Mouse (Mus musculus) lung, postnatal 25 days (tissue): Measurements from ENCODE around the gene Zc3h15.
"Not testable (repeated sequence)": the region's sequence is repeated elsewhere in the genome, so short reads cannot be mapped to it uniquely, and the experiment has no call there.

ENCODE experiments used
- DNase-seq: peaks from one replicate; pipeline ENCODE4 v3.0.0; 2022; ENCODE audit warnings: low spot score

The Zc3h15 gene

DNA sequence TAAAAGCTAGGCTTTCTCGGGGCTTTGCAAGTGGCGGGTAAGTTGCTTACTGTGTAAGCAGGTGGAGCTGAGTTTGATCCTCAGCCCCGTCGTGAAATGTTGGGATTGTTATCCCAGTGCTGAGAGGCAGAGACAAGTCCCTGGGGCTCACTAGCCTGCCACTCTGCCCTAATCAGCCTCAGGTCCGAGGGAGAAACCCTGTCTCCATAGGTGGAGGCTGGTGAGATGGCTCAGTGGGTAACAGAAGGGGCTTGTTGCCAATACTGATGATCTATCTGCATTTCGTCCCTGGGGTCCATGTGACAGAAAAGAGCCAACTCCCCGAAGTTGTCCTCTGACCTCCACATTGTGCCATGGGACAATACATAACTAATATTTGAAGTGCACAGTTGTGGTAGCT, 30.2 kb downstream of the Zc3h15 start:
- DNase-seq, result no peak

DNA sequence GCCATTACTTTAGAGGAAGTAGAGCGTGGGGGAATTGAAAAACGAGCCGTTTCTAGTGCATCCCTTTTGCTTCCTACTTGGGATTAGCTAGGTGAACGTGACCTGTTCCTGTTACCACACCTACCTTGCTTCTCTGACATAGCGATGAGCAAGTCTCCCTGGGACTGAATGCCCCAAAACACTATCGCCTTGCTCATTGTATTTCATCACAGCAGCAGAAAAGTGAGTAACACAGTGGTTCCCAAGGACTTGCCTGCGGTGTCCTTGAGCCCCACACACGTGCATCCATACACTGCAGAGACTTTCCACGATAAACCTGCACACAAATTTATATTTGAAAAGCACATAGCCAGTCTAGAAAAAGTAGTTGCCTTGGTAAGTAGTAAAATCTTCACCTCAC, 30.7 kb downstream of the Zc3h15 start:
- DNase-seq, result no peak

DNA sequence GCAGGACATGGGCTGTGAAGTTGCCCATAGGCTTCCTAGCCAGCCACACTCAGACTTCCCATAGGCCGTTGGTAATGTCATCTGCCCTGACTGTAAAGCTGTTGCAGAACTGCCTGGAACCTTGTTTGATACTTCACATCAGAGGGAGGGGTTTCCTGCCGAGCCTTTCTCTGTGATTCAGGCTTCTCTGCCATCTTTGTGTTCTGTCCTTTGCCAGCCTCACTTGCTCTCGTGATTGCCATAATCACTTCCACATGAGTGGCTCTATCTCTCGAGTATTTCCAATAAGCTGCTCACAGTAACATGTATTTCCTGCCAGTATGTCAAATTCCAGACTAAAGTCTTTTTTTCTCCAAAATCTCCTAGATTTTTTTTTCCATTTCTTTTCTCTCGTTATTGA, 31.4 kb downstream of the Zc3h15 start:
- no peak for DNase-seq

DNA sequence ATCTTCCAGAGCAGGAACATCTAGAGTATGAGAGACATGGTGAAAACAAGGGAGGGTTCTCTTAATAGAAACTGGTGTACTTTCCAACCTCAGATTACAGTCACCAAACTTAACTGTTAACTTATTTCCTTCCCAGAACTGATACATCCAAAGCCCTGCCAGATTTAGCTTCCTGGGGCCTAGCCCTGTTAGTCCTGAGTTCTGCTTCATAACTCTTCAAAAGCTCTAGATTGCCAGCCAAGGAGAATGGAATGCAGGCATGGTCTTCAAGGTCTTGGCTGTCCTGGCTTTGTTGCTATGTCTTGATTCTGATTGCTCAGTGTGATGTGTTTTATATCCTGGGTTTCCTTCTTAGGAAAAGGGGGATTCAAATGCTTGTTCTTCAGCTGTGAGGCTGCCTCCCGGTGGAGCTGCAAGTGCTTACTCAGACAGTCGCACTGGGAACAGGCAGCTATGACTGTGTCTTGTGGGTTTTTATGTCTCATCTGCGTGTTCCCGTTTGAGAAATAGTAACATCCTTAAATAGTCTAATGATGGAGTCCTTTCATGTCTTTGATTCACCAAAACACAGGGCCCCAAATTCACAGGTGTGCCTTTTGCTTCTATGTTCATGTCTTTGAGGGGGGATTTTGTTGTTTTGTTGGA, 32.1 kb downstream of the Zc3h15 start:
- no peak for DNase-seq

DNA sequence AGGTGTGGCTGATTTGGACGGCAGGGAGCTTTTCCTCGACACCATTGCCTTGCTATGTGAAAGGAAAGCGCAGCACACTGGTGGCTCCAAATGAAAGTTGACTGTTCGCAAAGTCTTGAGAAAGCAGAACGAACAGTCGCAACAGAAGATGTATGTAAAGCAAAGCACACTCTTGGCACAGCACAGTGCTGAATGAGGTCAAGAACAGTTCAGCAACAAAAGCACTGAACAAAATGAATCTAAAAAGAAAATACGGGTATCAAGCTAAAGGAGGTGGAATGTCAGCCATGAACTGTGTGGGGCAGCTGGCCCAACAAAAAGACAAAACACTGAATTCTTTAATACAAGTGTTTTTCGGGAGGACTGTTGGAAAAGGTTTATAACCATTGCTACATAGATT, 37.1 kb downstream of the Zc3h15 start:
- no peak for DNase-seq

DNA sequence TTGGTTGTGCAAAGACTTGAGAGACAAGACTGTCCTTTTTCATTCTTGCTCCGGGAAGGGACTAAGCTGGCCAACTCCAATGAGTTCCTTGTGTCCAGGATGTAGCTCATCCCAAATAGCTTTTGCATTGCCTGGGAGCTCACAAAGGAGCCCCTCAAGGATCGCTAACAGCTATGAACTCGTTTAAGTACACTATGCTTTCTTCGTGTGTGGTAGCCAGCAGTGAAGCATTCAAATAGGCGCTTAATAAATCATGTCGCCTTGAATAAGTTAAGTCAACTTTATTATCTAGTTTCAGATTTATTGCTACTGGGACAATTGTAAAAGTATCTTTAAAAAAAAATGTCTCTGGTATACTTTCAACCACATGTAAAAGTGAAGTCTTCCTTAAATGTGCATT, 37.5 kb downstream of the Zc3h15 start:
- no peak for DNase-seq

DNA sequence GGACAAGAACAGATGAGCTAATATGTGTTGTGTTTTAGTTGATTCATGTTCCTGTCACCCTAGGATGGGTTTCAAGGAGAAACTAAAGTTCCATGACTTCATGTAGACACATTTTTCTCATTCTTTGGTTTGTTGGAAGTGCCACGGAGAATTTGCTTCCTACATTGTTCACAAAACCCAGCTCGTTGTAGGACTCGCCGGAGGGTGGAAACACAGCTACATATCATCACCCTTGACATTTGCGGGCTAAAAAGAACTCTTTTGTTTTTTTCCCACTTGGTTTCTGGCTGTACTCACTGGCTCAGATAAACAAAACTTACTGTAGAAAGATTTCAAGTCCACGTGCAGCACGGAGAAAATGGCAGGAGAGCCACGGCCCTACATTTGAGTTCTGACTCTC, 38.0 kb downstream of the Zc3h15 start:
- no peak for DNase-seq

GRCm38 (mm10) chr2:83683731-83684519, 39.7 kb downstream of the Zc3h15 start:
- no peak for DNase-seq

- DNase-seq, result no peak
Observed at GRCm38 (mm10) chr2:83684691-83685090, 40.5 kb downstream of the Zc3h15 start.

DNA sequence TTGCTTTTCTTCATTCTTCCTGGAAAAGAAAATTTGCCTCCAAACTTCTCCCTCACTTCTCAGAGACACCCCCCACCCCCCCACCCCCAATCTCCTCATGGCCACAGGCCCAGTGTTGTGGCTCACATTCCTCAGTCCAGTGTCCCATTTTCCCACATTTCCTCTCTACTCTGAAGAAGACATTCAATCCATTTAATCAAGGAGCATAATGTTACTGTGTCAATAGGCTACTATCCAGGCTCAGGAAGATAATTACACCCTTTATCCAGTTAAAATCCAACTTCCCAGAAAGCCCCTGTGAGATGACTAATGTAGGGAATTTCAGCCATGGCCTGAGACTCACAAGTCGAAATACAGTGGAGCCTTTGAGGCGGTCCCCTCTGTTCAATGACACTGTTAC, 46.1 kb downstream of the Zc3h15 start:
- DNase-seq, result no peak

- DNase-seq, result no peak
Observed at GRCm38 (mm10) chr2:83692651-83693545, 48.7 kb downstream of the Zc3h15 start.

DNA sequence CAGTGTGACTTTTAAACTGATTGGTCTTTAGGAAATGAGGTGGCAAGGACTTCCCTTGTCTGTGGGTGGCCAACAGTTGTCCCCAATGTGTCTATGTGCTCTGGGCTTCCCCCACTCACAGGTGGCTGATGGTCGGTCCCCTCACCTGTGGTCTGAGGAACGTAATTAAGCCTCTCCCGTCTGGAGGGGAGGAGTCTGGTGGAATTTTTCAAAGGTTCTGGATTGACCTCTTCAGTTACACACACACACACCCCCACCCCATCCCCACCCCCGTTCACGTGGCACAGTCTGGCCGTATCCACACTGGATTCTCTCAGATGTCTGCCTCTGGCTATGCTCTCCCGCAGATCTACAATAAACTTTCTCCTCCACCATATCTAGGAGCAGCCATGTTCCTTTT, 49.8 kb downstream of the Zc3h15 start:
- no peak for DNase-seq

- no peak for DNase-seq
Observed at GRCm38 (mm10) chr2:83695345-83696247, 51.4 kb downstream of the Zc3h15 start.

DNA sequence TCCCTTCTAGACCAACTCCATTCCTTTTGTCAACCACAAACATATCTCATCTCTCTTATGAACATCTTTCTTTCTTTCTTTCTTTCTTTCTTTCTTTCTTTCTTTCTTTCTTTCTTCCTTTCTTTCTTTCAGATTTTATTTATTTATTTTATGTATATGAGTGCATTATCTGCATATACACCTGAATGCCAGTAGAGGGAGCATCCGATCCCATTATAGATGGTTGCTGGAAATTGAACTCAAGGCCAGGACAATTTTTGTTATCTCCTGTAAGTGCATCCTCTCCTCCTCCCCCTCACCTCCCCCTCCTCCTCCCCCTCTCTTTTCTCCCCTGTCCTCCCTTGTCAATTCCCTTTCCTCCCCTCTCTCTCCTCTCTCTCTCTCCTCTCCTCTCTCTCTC, 54.2 kb downstream of the Zc3h15 start:
- no peak for DNase-seq

GRCm38 (mm10) chr2:83699324-83699723, 55.1 kb downstream of the Zc3h15 start:
- DNase-seq, result no peak

DNA sequence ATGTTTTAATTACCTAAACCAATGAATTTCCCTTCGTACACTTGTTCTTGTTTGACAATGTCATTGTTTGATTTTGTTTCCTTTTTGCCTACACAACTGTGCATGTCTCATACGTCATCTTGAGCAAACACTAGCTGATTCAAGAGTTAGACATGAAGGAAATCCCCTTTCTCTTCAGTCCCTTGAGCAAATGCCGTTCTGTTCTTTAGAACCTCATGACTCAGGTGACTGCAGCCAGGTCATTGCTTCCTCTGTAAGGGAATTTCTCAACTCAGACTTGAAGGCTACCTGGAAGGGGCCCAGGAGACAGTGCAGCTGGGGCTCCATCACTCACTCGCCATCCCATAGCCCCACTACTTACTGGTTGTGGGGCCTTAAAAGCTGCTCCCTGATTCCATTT, 56.4 kb downstream of the Zc3h15 start:
- no peak for DNase-seq

- no peak for DNase-seq
Observed at GRCm38 (mm10) chr2:83702411-83702810, 58.2 kb downstream of the Zc3h15 start.

DNA sequence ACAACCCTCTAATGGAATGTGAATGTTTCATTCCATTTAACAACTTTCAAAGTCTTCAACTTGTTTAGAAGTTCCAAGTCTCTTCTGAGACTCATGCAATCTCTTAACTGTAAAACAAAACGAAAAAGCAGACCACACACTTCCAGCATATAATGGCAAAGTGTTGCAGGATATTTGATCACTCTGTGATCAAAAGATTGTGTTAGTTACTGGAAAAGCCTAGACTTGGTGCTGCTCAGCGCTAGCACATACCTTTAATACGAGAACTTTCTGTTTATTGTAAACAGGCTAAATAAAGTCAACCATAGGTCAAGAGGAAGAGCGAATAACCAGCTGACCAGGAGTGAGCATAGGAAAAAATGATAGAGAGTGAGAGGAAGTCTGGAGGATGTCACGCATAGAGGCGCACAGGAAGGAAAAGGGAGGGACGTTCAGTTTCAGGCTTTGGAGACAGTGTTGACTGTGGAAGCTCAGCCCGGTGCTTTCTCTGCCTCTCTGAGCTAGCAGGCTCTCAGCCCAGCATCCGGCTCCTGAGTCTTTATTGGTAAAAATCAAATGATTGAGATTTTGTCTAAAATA, 61.4 kb downstream of the Zc3h15 start:
- no peak for DNase-seq

DNA sequence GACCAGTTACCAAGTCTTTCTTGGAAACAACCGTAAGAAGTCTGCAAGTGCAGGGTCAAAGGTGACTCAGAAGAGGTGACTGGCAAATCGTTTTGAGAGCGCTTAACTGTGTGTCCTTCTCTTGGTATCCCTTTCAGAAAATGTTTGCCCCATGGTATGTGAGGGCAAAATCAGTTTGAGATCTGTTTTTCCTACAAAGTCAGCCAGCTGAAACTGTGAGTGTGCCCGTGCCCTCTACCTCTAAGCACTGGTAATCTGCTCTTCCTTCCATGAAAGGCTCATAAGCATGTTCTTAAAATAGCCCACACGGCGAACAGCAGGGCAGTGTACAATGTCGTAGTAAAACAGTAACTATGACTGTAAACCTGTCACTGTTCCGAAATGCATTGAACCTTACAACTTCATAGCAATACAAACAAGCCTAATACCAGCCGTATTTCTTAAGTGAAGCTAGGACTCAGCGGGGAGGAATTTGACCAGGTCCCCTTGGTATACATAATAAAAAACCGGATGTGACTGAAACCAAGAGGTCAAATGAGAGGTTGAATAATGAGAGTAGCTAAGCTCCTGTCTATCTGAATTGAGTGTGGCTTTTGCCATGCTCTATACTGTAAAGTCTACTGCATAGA, 65.8 kb downstream of the Zc3h15 start:
- no peak for DNase-seq

- DNase-seq, result not testable (repeated sequence)
Observed at GRCm38 (mm10) chr2:83713281-83713680, 69.0 kb downstream of the Zc3h15 start.

DNA sequence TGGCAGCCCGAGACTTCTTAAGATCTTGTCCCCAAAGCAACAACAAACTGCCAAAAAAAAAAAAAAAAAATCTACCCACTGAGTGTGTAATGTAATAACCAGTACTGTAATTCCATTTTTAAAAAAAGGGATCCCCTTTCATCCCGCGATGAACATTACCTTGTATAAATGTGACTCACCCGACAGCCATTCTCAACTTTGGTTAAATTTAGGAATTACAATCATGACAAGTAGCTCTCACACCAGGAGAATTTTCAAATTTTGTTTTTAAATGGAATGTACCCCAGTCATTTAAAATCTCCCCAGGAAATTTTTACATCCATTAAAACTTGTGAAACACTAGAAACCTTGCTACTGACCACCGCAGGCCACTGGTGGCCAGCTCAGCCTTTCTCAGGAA, 69.7 kb downstream of the Zc3h15 start:
- DNase-seq, result no peak
